Mouse (Mus musculus) layer of hippocampus, adult 2 months (tissue): ENCODE results near the gene Dusp10. TPM values are rescaled to one million over a fixed set of nuclear protein-coding genes. Genes with fewer than 3 reads are reported as not detected.

ENCODE experiments used
- DNase-seq, 2 experiments: peaks; one replicate each; pipeline ENCODE4 v3.0.0; 2022; ENCODE audit warnings: low spot score in 2 of 2
- H3K27ac ChIP-seq: fragments of 200-600 bp; 2 replicates; pipeline ENCODE4 v1.8.1; 2022
- H3K4me3 ChIP-seq: fragments of 200-600 bp; 2 replicates; pipeline ENCODE4 v1.8.1; 2022; ENCODE audit warnings: mild to moderate bottlenecking
- CTCF ChIP-seq: fragments of 200-600 bp; conservative IDR thresholded peaks from 2 replicates; pipeline ENCODE4 v1.8.1; 2022; ENCODE audit warnings: antibody characterized with exemption, mild to moderate bottlenecking, moderate library complexity
- total RNA-seq, 2 experiments: library from RNA; stranded (reverse); gene quantifications; 2 replicates each; pipeline ENCODE4 v1.2.3; 2021

Gene Dusp10
- total RNA-seq, 2 experiments from 2014 or later = 4.9 to 5.3 TPM

DNA sequence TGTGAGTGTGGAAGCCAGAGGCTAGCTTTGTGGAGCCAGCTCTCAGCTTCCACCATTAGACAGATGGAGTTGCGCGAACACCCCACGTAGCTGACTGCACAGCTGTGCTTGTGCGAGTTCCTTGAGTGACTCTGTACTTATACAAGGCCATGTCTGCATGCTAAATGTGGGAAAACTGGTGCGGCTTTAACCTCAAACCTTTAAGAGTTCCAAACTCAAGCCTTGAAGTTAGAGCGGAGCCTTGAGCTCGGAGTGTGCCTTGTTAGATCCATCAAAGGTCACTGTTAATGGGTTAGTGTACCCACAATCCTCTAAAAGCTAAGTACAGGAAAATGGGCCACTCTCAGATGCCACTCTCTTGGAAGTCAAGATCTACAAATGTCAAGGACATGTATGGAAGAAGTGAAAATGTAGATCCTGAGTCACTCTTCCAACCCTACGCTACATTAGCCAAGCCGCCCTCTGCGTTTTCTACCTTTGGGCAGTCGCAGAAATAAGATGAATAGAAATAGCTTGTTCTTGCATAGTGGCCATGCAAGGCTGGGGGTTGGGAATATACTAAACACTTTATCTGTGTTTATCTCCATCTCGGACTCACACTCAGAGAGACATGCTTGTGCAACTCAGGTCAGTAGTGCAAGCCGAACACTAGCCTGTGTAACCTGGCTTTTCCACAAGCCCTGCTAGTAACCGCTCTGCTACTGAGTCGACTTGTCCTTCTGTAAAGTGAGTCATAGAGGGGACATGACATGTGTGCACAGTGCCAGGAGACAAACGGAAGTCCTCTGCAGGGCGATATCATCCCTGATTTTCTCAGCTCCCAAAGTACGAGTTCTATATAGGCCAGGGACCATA is 54.8 kb downstream of the Dusp10 start:
- no peak overlapping the region; the same call in 1 of the 2 replicates for H3K27ac ChIP-seq
- TF ChIP-seq CTCF = no peak
- H3K4me3 ChIP-seq = no peak overlapping the region
- DNase-seq = no peak

DNA sequence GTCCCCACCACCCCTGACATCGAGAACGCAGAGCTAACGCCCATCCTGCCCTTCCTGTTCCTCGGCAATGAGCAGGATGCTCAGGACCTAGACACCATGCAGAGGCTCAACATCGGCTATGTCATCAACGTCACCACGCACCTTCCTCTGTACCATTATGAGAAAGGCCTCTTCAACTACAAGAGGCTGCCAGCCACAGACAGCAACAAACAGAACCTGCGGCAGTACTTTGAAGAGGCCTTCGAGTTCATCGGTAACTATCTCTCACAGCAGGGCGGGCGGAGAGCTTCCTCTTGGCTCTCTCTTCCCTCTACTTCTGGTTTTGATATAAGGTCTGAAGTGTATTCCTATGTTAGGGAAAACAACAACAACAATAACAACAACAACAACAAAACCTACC is 55.9 kb downstream of the Dusp10 start:
- no peak for TF ChIP-seq CTCF
- DNase-seq = no peak
- Histone ChIP-seq H3K4me3 (no peak overlapping the region), H3K27ac (no peak overlapping the region)

DNA sequence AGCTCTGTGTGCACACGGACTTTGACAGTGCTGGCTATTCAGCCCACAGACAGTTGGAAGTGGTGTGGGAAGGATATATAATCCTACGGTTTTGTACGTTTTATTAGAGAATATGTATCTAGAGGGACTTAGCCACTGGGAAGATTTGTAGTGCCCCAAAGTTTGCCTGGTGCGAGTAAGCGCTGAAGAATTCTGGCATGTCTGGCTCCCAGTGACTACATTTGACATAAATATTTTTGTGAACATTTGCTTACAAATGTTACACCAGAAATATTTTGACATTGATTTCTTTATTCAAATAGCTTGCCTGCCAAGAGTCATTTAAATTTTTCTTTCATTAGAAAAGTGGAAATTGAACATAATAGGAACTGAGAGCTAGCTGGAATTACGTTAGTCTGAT is 63.0 kb downstream of the Dusp10 start:
- H3K27ac ChIP-seq = no peak overlapping the region
- no peak for TF ChIP-seq CTCF
- no peak overlapping the region for H3K4me3 ChIP-seq
- DNase-seq = no peak

- TF ChIP-seq CTCF = no peak
- Histone ChIP-seq H3K4me3 (no peak overlapping the region), H3K27ac (no peak overlapping the region)
- DNase-seq = no peak
Measured at GRCm38 (mm10) chr1:184076756-184077155, 63.7 kb downstream of the Dusp10 start.

GRCm38 (mm10) chr1:184079304-184079703 is 66.2 kb downstream of the Dusp10 start:
- DNase-seq = no peak
- no peak overlapping the region for H3K4me3 ChIP-seq
- H3K27ac ChIP-seq = no peak overlapping the region
- no peak for TF ChIP-seq CTCF

DNA sequence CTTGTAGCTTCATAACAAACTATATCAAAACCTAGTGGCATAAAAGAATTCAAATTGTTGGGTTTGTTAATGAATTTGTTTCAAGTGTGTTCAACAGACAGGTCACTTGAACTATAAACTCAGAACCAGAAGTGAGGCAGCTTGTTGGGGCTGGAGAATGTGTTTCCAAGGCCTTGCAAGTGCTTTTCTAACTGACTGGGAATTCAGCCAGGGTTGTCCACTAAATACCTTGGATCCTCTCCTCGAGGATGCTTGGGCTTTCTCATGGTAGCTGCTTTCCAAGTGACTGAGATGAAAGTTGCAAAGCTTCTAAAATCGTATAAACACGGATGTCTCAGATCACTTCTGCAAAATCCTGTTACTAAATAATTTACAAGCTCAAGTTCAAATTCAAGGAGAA is 69.6 kb downstream of the Dusp10 start:
- no peak for TF ChIP-seq CTCF
- H3K27ac ChIP-seq = no peak overlapping the region
- no peak for DNase-seq
- no peak overlapping the region for H3K4me3 ChIP-seq

- no peak for TF ChIP-seq CTCF
- H3K27ac ChIP-seq = no peak overlapping the region
- no peak for DNase-seq
- no peak overlapping the region for H3K4me3 ChIP-seq
Measured at GRCm38 (mm10) chr1:184083166-184083565, 70.1 kb downstream of the Dusp10 start.

- no peak for TF ChIP-seq CTCF
- Histone ChIP-seq H3K4me3 (no peak overlapping the region), H3K27ac (no peak overlapping the region)
- DNase-seq = no peak
Measured at GRCm38 (mm10) chr1:184084961-184085360, 71.9 kb downstream of the Dusp10 start.

DNA sequence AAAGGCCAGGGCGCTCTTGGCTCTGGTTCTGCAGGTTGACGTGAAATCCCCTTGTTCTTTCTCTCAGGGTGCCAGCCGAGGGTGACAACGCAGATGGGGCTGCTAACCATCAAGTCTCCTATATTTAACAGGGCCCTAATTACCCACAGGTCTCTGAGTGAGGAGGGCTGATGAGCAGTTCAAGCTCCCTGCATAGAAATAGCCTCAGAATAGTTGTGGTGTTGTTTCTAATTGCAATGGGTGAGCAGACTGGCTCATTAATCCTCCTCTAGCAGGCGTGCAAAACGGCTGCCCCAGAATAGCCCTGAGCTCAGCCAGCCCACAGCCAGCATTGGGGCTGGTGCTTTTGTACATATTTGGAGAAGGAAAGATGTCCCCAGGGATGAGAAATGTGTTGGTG is 77.4 kb downstream of the Dusp10 start:
- H3K4me3 ChIP-seq = no peak overlapping the region
- no peak for DNase-seq
- no peak overlapping the region for H3K27ac ChIP-seq
- no peak for TF ChIP-seq CTCF

DNA sequence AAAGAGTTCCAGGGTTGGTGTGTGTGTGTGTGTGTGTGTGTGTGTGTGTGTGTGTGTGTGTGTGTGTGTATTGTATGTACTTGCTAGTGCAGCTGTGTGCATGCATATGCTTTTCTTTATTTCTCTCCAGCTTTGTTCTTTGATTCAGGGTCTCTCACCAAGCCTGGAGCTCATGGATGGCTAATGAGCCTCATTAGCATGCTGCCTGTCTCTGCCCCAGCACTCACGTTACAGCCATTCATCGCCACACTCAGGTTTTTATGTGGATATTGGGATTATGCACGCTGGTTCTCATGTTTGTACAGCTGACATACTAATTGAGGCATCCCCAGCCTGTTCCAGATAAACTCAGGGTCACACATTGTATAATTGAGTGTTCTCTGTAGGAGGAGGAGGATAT is 81.8 kb downstream of the Dusp10 start:
- no peak for DNase-seq
- Histone ChIP-seq H3K27ac (no peak overlapping the region), H3K4me3 (no peak overlapping the region)
- TF ChIP-seq CTCF = no peak

DNA sequence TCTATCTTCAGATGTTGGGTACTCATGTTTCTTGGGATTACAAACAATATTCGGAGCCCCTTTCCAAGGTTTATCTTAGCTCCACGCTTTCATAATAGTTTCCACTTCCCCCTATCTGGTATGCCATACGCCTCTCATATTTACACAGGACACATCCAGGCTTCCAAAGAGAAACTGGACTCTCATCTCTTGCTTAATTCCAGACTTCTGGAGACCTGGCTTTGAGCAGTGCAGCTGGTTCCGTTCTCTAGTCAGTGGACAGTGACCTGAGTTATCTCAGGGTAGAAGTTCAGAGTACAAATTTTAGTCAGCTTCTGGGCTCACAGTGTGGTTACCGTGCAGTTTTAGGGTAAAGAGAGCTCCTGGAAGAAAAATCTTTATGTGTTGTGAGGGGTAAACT is 87.3 kb downstream of the Dusp10 start:
- TF ChIP-seq CTCF = no peak
- H3K27ac ChIP-seq = no peak overlapping the region
- H3K4me3 ChIP-seq = no peak overlapping the region
- no peak for DNase-seq

- H3K27ac ChIP-seq = no peak overlapping the region
- TF ChIP-seq CTCF = no peak
- DNase-seq = no peak
- no peak overlapping the region for H3K4me3 ChIP-seq
Measured at GRCm38 (mm10) chr1:184100927-184101749, 88.0 kb downstream of the Dusp10 start.

GRCm38 (mm10) chr1:184101750-184102046 is 88.6 kb downstream of the Dusp10 start:
- H3K27ac ChIP-seq = no peak overlapping the region
- TF ChIP-seq CTCF = no peak
- no peak overlapping the region for H3K4me3 ChIP-seq
- no peak for DNase-seq

DNA sequence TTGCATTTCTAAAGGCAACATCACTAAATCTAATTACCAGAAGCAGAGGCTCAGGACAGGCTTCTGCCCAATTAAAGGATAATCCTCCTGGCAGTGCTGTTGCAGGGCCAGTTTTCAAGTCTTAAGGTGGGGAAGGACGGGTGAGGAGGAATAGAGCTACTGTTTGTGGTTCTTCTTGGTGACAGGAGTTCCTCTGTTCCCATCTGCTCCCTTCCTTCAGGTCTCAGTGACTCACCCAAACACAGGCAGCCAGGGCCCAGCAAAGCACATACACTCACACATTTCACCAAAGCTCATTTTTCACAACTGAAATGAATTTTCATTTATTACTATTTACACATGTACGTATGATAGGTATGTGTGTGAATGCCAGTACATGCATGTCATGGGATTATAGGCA is 93.7 kb downstream of the Dusp10 start:
- no peak for TF ChIP-seq CTCF
- Histone ChIP-seq H3K27ac (no peak overlapping the region), H3K4me3 (no peak overlapping the region)
- DNase-seq = no peak
